Mouse (Mus musculus): ENCODE data around the gene Mia. TPM values are rescaled to one million over a fixed set of nuclear protein-coding genes. Genes with fewer than 3 reads are reported as not detected.

The Mia gene
- polyA plus RNA-seq, 1 experiment = 11.2 TPM

DNA sequence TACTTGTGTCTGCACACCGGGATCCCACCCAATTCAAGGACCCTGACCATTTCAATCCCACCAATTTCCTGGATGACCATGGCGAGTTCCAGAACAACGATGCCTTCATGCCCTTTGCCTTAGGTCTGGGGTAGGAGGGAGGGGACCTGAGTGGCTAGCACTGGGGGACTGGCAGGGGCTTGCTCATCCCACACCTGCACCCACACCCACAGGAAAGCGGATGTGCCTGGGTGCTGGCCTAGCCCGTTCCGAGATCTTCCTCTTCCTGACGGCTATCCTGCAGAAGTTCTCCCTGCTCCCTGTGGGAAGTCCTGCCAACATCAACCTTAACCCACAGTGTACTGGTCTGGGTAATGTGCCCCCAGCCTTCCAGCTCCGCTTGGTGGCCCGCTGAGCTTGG lies 22.8 kb downstream of the Mia start:
- H3K4me1 ChIP-seq (ENCODE audit: control insufficient read depth, insufficient read depth, low read length) = peaks cover 30% of the 10 kb centered on the region
- 82% methylated on average over 9 of the region's 9 CpGs for WGBS
- H3K27me3 ChIP-seq (ENCODE audit: control insufficient read depth, insufficient read depth, low read length) = no peaks in the 10 kb centered on the region
- no peak for TF ChIP-seq CTCF (IDR thresholded peaks at IDR 0.05; ENCODE audit: borderline replicate concordance, insufficient read depth, low read depth, low read length)
- no peak for TF ChIP-seq POLR2A (IDR thresholded peaks at IDR 0.05; ENCODE audit: borderline replicate concordance, insufficient read depth, low read length)
- no peak overlapping the region for H3K27ac ChIP-seq (ENCODE audit: insufficient read depth, low read length)
- no peak overlapping the region for H3K4me3 ChIP-seq (replicated peaks; ENCODE audit: insufficient read depth, low read depth, low read length)
- DNase-seq = peak in 1 of 2 experiments; percentile 12

DNA sequence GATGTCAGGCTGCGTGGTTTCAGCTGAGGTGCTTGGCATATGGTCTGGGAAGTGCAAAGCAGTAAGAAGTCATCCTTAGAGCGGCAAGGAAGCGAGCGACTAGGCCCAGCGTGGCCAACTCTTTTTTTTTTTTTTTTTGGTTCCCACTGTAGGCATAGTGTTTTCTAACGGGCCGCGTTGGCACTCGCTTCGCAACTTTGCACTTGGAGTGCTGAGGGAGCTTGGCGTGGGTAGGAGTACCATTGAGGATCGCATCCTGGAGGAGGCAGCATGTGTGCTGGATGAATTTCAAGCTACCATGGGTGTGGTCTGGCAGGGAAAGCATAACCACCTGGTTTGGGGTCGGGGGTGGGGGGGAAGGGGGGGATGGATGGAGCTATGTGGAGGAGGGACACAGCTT lies 25.0 kb downstream of the Mia start:
- no peak for TF ChIP-seq CTCF (IDR thresholded peaks at IDR 0.05; ENCODE audit: borderline replicate concordance, insufficient read depth, low read depth, low read length)
- no peak for TF ChIP-seq POLR2A (IDR thresholded peaks at IDR 0.05; ENCODE audit: borderline replicate concordance, insufficient read depth, low read length)
- Histone ChIP-seq H3K4me1 (ENCODE audit: control insufficient read depth, insufficient read depth, low read length) (peaks cover 10% of the 10 kb centered on the region), H3K27ac (ENCODE audit: insufficient read depth, low read length) (no peak overlapping the region), H3K27me3 (ENCODE audit: control insufficient read depth, insufficient read depth, low read length) (no peaks in the 10 kb centered on the region), H3K4me3 (replicated peaks; ENCODE audit: insufficient read depth, low read depth, low read length) (no peak overlapping the region)
- DNase-seq = no peak
- WGBS = 8% methylated on average over 13 of the region's 13 CpGs

DNA sequence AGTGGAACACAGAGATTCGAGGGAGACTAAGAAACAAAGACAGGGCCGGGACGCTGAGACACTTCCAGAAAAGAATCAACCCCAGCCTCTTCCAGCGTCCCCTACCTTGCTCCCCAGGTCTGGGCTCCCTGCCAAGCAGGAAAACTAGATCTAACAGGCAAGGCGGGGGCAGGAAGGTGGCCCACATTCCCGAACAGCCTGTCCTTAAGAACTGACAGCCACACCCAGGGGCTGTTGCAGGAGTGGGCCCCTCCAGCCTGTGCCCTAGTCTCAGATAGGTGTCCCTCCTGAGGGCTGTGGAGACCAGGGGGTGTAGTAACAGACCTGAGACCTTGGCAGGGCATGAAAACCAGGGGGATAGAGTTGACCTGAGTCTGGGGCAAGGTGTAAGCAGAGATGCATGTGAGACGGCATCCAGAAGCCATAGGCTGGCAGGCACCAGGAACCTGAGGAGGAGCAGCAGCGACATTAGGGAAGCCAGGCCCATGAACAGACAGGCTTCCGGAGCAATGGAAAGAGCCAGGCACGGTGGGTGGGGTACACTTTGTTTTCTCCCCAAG lies 27.7 kb downstream of the Mia start, which contains the start of gene Cyp2t4:
TSS of gene Cyp2t4 (plus strand) at position 510 of the 560 bp plus-strand sequence.
- Histone ChIP-seq H3K4me3 (replicated peaks; ENCODE audit: insufficient read depth, low read depth, low read length) (no peak within 1 kb of the TSS), H3K27me3 (ENCODE audit: control insufficient read depth, insufficient read depth, low read length) (no peaks in the 10 kb centered on the region), H3K4me1 (ENCODE audit: control insufficient read depth, insufficient read depth, low read length) (no peaks in the 10 kb centered on the region), H3K27ac (ENCODE audit: insufficient read depth, low read length) (no peak within 1 kb of the TSS)
- WGBS = 36% methylated on average over 10 of the region's 10 CpGs
- no peak for TF ChIP-seq POLR2A (IDR thresholded peaks at IDR 0.05; ENCODE audit: borderline replicate concordance, insufficient read depth, low read length)
- no peak for TF ChIP-seq CTCF (IDR thresholded peaks at IDR 0.05; ENCODE audit: borderline replicate concordance, insufficient read depth, low read depth, low read length)
- peak in 1 of 2 experiments; percentile 47 for DNase-seq

DNA sequence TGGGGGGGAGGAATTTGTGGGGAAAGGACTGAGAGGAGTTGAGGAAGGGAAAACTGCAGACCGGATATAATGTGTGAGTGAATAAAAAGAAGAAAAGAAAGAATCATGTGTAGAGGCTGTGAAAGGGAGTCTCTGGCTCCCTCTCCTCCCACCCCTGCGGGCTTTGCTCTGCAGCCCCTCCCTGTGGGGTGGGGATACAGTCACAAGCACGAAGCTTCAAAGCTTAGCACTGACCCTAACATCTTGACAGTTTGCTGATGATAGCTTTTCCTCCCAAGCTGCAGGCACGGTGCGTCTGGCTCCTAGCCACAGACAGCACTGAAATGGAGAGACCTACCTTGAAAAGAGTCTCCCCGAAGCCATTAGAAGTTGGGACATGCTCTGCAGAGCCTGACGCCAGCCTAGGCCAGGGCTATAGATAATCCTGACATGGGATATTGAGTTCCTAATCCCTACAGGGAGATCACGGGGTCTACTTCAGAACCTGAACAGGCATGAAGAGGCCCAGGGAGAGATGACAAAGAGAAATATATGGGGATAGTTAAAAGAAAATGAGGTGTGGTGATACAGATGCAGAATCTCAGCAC lies 44.5 kb downstream of the Mia start:
- H3K27ac ChIP-seq (ENCODE audit: insufficient read depth, low read length) = no peak overlapping the region
- no peaks in the 10 kb centered on the region for H3K4me1 ChIP-seq (ENCODE audit: control insufficient read depth, insufficient read depth, low read length)
- H3K4me3 ChIP-seq (replicated peaks; ENCODE audit: insufficient read depth, low read depth, low read length) = no peak overlapping the region
- H3K27me3 ChIP-seq (ENCODE audit: control insufficient read depth, insufficient read depth, low read length) = no peaks in the 10 kb centered on the region
- no peak for DNase-seq
- TF ChIP-seq CTCF (IDR thresholded peaks at IDR 0.05; ENCODE audit: borderline replicate concordance, insufficient read depth, low read depth, low read length) = no peak
- no peak for TF ChIP-seq POLR2A (IDR thresholded peaks at IDR 0.05; ENCODE audit: borderline replicate concordance, insufficient read depth, low read length)
- 54% methylated on average over 8 of the region's 8 CpGs for WGBS

DNA sequence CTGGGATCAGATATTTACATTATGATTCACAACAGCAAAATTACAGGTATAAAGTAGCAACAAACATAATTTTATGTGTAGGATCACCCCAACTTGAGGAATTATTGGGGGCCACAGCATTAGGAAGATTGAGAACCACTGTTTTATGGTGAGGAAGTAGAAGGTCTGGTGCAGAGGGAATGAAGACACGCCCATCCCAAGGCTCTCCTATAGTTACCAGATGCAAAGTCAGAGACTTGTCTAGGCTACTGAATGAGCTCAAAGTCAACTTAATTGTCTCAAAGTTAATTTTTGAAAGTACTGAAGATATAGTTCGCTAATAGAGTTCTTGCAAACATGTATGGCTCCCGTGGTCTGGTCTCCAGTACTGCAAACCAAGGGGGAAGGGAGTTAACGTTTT lies 47.2 kb downstream of the Mia start:
- no peaks in the 10 kb centered on the region for H3K27me3 ChIP-seq (ENCODE audit: control insufficient read depth, insufficient read depth, low read length)
- WGBS = 86% methylated on average over 4 of the region's 4 CpGs
- no peaks in the 10 kb centered on the region for H3K4me1 ChIP-seq (ENCODE audit: control insufficient read depth, insufficient read depth, low read length)
- no peak for DNase-seq
- no peak overlapping the region for H3K4me3 ChIP-seq (replicated peaks; ENCODE audit: insufficient read depth, low read depth, low read length)
- no peak overlapping the region for H3K27ac ChIP-seq (ENCODE audit: insufficient read depth, low read length)
- TF ChIP-seq POLR2A (IDR thresholded peaks at IDR 0.05; ENCODE audit: borderline replicate concordance, insufficient read depth, low read length) (no peak), CTCF (IDR thresholded peaks at IDR 0.05; ENCODE audit: borderline replicate concordance, insufficient read depth, low read depth, low read length) (no peak)

DNA sequence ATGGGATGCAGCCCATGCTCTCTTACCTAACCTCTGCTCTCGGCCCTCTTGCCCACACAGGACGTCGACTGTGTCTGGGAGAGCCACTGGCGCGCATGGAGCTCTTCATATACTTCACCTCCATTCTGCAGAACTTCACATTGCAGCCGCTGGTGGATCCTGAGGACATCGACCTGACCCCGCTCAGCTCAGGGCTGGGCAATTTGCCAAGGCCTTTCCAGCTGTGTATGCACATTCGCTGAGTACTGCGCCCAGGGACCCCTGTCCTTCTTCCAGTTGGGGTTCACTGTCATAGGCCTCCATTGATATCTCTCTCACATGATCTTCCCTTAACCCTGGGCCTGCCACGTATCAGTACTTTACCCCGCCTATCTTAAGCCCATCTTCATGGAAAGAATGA lies 47.8 kb downstream of the Mia start:
- Histone ChIP-seq H3K4me3 (replicated peaks; ENCODE audit: insufficient read depth, low read depth, low read length) (no peak overlapping the region), H3K27ac (ENCODE audit: insufficient read depth, low read length) (no peak overlapping the region), H3K4me1 (ENCODE audit: control insufficient read depth, insufficient read depth, low read length) (no peaks in the 10 kb centered on the region), H3K27me3 (ENCODE audit: control insufficient read depth, insufficient read depth, low read length) (no peaks in the 10 kb centered on the region)
- DNase-seq = peak in 1 of 2 experiments; percentile 13
- 58% methylated on average over 12 of the region's 12 CpGs for whole genome bisulfite sequencing
- TF ChIP-seq CTCF (IDR thresholded peaks at IDR 0.05; ENCODE audit: borderline replicate concordance, insufficient read depth, low read depth, low read length) (no peak), POLR2A (IDR thresholded peaks at IDR 0.05; ENCODE audit: borderline replicate concordance, insufficient read depth, low read length) (no peak)

DNA sequence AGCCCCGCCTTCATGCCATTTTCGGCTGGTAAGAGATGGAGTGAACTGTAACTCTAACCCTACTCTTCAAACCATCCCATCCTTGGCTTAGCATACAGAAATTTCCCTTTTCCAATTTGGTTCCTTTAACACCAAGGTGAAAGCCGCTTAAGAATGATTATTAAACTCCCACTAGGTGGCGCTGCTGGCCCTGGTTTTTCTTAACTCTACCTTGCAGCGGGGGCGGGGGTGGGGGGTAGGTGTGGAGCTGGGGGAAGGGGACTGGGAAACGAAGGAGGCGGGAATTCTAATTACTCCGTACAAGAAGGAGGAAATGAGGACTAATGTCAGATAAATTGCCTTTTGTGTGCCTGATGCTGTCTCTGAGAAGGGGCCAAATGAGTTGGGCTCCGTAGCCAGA lies 48.4 kb downstream of the Mia start:
- TF ChIP-seq CTCF (IDR thresholded peaks at IDR 0.05; ENCODE audit: borderline replicate concordance, insufficient read depth, low read depth, low read length) (no peak; the same call in 1 of the 2 replicates), POLR2A (IDR thresholded peaks at IDR 0.05; ENCODE audit: borderline replicate concordance, insufficient read depth, low read length) (no peak)
- DNase-seq = peak; percentile 43 to 56
- Histone ChIP-seq H3K27me3 (ENCODE audit: control insufficient read depth, insufficient read depth, low read length) (no peaks in the 10 kb centered on the region), H3K4me1 (ENCODE audit: control insufficient read depth, insufficient read depth, low read length) (no peaks in the 10 kb centered on the region), H3K4me3 (replicated peaks; ENCODE audit: insufficient read depth, low read depth, low read length) (no peak overlapping the region), H3K27ac (ENCODE audit: insufficient read depth, low read length) (no peak overlapping the region)
- WGBS = 11% methylated on average over 10 of the region's 10 CpGs

DNA sequence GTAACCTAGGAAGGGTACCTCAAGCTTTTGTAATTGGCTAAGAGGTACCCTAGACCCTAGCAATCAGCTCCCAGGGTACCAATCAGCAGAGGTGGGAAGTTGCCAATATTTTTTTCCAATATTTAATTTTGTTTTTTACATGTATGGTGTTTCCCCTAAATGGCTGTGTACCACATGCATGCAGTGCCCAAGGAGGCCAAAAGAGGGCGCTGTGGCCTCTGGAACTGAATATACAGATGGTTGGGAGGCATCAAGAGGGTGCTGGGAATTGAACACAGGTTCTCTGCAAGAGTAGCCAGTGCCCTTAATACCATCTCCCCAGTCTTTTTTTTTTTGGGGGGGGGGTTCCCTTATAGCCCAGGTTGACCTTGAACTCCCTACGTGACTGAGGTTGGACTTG lies 49.6 kb downstream of the Mia start:
- DNase-seq = no peak
- Histone ChIP-seq H3K27ac (ENCODE audit: insufficient read depth, low read length) (no peak overlapping the region), H3K27me3 (ENCODE audit: control insufficient read depth, insufficient read depth, low read length) (no peaks in the 10 kb centered on the region), H3K4me3 (replicated peaks; ENCODE audit: insufficient read depth, low read depth, low read length) (no peak overlapping the region), H3K4me1 (ENCODE audit: control insufficient read depth, insufficient read depth, low read length) (no peaks in the 10 kb centered on the region)
- no peak for TF ChIP-seq POLR2A (IDR thresholded peaks at IDR 0.05; ENCODE audit: borderline replicate concordance, insufficient read depth, low read length)
- TF ChIP-seq CTCF (IDR thresholded peaks at IDR 0.05; ENCODE audit: borderline replicate concordance, insufficient read depth, low read depth, low read length) = no peak
- 63% methylated on average over 2 of the region's 2 CpGs for WGBS
